Mouse (Mus musculus) frontal cortex, postnatal 14 days (tissue): Measurements from ENCODE around the gene Notum.

Experiments
- DNase-seq, 2 experiments: peaks; one replicate each; pipeline ENCODE4 v3.0.0; 2022; ENCODE audit warnings: low spot score in 2 of 2

Notum gene

GRCm38 (mm10) chr11:120673594-120674122, 12.7 kb upstream of the Notum start:
- no peak for DNase-seq

GRCm38 (mm10) chr11:120672687-120673593, 12.0 kb upstream of the Notum start, which contains the start of gene Aspscr1:
Aspscr1 (plus strand) TSS chr11:120672973.
- DNase-seq, result peak; percentile 85 to 92

- no peak for DNase-seq
These were observed 5.6 kb upstream of the Notum start for GRCm38 (mm10) chr11:120666617-120667016.

GRCm38 (mm10) chr11:120665406-120665805, 4.4 kb upstream of the Notum start:
- DNase-seq, result no peak

- no peak for DNase-seq
These were observed 2.7 kb upstream of the Notum start for GRCm38 (mm10) chr11:120663714-120664113.

GRCm38 (mm10) chr11:120662759-120663158, 1.8 kb upstream of the Notum start:
- no peak for DNase-seq

- no peak for DNase-seq
These were observed 487 bp downstream of the Notum start for GRCm38 (mm10) chr11:120660301-120661075.

- DNase-seq, result no peak
These were observed 1.3 kb downstream of the Notum start for GRCm38 (mm10) chr11:120659509-120660300.

- DNase-seq, result peak; percentile 57 to 65
These were observed 2.0 kb downstream of the Notum start for GRCm38 (mm10) chr11:120658876-120659410.

GRCm38 (mm10) chr11:120657301-120657700, 3.7 kb downstream of the Notum start:
- DNase-seq, result no peak

- DNase-seq, result no peak
These were observed 6.2 kb downstream of the Notum start for GRCm38 (mm10) chr11:120654741-120655140.

GRCm38 (mm10) chr11:120651872-120652271, 9.1 kb downstream of the Notum start:
- no peak for DNase-seq

GRCm38 (mm10) chr11:120648001-120648476, 12.9 kb downstream of the Notum start, which contains the start of gene Myadml2:
Myadml2 (minus strand) TSS chr11:120648158.
- peak in 1 of 2 experiments; percentile 40 for DNase-seq

GRCm38 (mm10) chr11:120647047-120647830, 13.7 kb downstream of the Notum start:
- no peak for DNase-seq

- peak; percentile 89 to 93 for DNase-seq
These were observed 17.4 kb downstream of the Notum start, which contains the start of gene Pycr1 for GRCm38 (mm10) chr11:120643601-120643987. Pycr1 (minus strand) TSS chr11:120643769.

- DNase-seq, result no peak
These were observed 17.9 kb downstream of the Notum start for GRCm38 (mm10) chr11:120642939-120643600.

- no peak for DNase-seq
These were observed 19.1 kb downstream of the Notum start for GRCm38 (mm10) chr11:120641869-120642268.

GRCm38 (mm10) chr11:120641255-120641654, 19.7 kb downstream of the Notum start:
- DNase-seq, result no peak

GRCm38 (mm10) chr11:120634810-120635209, 26.2 kb downstream of the Notum start:
- no peak for DNase-seq
